Mouse (Mus musculus): ENCODE data around the gene Abca3. TPM values are rescaled to one million over a fixed set of nuclear protein-coding genes. Genes with fewer than 3 reads are reported as not detected.
"Not testable (repeated sequence)": the region's sequence is repeated elsewhere in the genome, so short reads cannot be mapped to it uniquely, and the experiment has no call there.

Abca3 gene
- total RNA-seq, 1 experiment: 11.5 TPM

DNA sequence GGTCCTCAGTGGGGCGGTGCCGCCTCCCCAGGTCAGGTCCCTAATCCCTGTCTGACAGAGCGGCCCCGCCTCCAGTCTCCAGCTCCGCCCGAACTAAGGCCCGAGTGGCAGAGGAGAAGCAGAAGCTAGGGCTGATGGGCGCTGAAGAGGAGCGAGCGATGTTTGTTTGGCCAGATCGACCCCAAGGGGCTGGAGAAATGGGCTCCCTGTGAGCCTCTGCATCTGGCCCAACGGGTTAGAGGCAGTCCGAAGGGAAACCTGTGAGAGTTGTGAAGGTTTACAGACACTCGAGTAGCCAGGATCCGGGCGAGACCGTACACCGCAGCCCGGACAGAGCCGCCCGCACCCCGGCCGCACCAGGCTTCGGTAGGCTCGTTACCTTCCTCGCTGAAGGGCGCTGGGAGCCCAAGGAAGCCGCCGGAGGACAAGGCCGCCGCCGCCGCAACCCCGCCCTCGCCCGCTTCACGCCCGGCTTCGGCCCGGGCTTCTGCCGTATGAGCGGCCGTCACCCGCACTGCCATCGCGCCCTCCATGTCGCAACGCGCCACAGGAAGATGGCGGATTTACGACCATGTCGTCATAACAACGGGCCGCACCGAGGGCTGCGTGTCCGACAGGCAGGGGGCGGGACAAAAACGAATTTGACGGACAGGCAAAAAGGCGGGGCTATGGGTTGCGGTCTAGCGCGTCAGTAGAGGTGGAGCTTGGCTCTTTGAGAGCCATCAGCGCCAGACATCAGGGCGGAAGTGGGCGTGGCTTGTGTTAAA lies 103.2 kb downstream of the Abca3 start:
- H3K36me3 ChIP-seq (ENCODE audit: control insufficient read depth, insufficient read depth, low read length, poor library complexity, severe bottlenecking): peaks cover 2% of the 10 kb centered on the region; the same call in 1 of the 2 replicates
- peak overlapping the region; percentile 91 for H3K9ac ChIP-seq (ENCODE audit: insufficient read depth, low read depth, low read length, poor library complexity, severe bottlenecking)
- peak overlapping the region; percentile 61 for H3K27ac ChIP-seq (ENCODE audit: insufficient read depth, low read depth, low read length, poor library complexity, severe bottlenecking)
- H3K4me1 ChIP-seq (ENCODE audit: control insufficient read depth in 2 of 2, insufficient read depth in 2 of 2, low read length in 2 of 2, poor library complexity in 1 of 2): 0 out of 4 replicates have a peak, but pooled peaks cover 0 to 2% of the 10 kb centered on the region in 2 experiments
- peak; percentile 99 for DNase-seq (ENCODE audit: low read depth, low spot score)
- in situ Hi-C loops (cut with MboI; ENCODE audit: low sequenced_read_pairs in 2 of 2, unreplicated experiment in 2 of 2): no loop called here
- TF ChIP-seq HCFC1 (IDR thresholded peaks at IDR 0.05; ENCODE audit: borderline replicate concordance, insufficient read depth, low read length) (peak; percentile 1; the same call in 1 of the 2 replicates), ZC3H11A (IDR thresholded peaks at IDR 0.05; ENCODE audit: borderline replicate concordance, low read depth, low read length) (no peak)
- H3K4me3 ChIP-seq (ENCODE audit: insufficient read depth in 1 of 2, low read depth in 1 of 2, low read length in 2 of 2, poor library complexity in 1 of 2, severe bottlenecking in 1 of 2): peak overlapping the region; percentile 85
- H3K9me3 ChIP-seq (ENCODE audit: control insufficient read depth, insufficient read depth, low read depth, low read length): no peaks in the 10 kb centered on the region

- not testable (repeated sequence) for H3K27ac ChIP-seq (ENCODE audit: insufficient read depth, low read depth, low read length, poor library complexity, severe bottlenecking)
- peak overlapping the region; percentile 25; the same call in 1 of the 2 replicates for H3K9ac ChIP-seq (ENCODE audit: insufficient read depth, low read depth, low read length, poor library complexity, severe bottlenecking)
These were observed 103.9 kb downstream of the Abca3 start for GRCm38 (mm10) chr17:24455523-24456206.

More at GRCm38 (mm10) chr17:24455523-24456206, 103.9 kb downstream of the Abca3 start:
- DNase-seq (ENCODE audit: low read depth, low spot score); H3K4me1 ChIP-seq (ENCODE audit: control insufficient read depth in 2 of 2, insufficient read depth in 2 of 2, low read length in 2 of 2, poor library complexity in 1 of 2); H3K9me3 ChIP-seq (ENCODE audit: control insufficient read depth, insufficient read depth, low read depth, low read length); H3K36me3 ChIP-seq (ENCODE audit: control insufficient read depth, insufficient read depth, low read length, poor library complexity, severe bottlenecking); in situ Hi-C loops (cut with MboI; ENCODE audit: low sequenced_read_pairs in 2 of 2, unreplicated experiment in 2 of 2): not testable (repeated sequence)
- H3K4me3 ChIP-seq (ENCODE audit: insufficient read depth in 1 of 2, low read depth in 1 of 2, low read length in 2 of 2, poor library complexity in 1 of 2, severe bottlenecking in 1 of 2): peak overlapping the region; percentile 3 to 12; a peak in 2 of 4 replicates

Other genes starting within 250 kb of the Abca3 start
- 25.6 and 26.7 TPM in 2 replicates for gene Pdpk1, start 201.0 kb upstream of the Abca3 start, total RNA-seq (2012; rRNA removed)
- gene Amdhd2, start 188.2 kb upstream of the Abca3 start, total RNA-seq (2012; rRNA removed): 28.5 and 35.3 TPM in 2 replicates
- 129 and 159 TPM in 2 replicates for gene Atp6v0c, start 182.2 kb upstream of the Abca3 start, total RNA-seq (2012; rRNA removed)
- gene Tbc1d24, start 146.4 kb upstream of the Abca3 start, total RNA-seq (2012; rRNA removed): 14.1 and 20.4 TPM in 2 replicates
- 2.7 and 4.1 TPM in 2 replicates for gene Ntn3, start 142.4 kb upstream of the Abca3 start, total RNA-seq (2012; rRNA removed)
- 31.3 and 35.8 TPM in 2 replicates for gene Tedc2, start 131.1 kb upstream of the Abca3 start, total RNA-seq (2012; rRNA removed)
- 143 and 239 TPM in 2 replicates for gene Ccnf, start 100.5 kb upstream of the Abca3 start, total RNA-seq (2012; rRNA removed)
- not detected in 2 replicates for gene Abca17, start 882 bp upstream of the Abca3 start, total RNA-seq (2012; rRNA removed)
- gene Rnps1, start 62.6 kb downstream of the Abca3 start, total RNA-seq (2012; rRNA removed): 107 and 138 TPM in 2 replicates
- gene Eci1, start 74.7 kb downstream of the Abca3 start, total RNA-seq (2012; rRNA removed): 38.0 and 42.9 TPM in 2 replicates
- gene Dnase1l2, start 91.2 kb downstream of the Abca3 start, total RNA-seq (2012; rRNA removed): 1.2 and 1.8 TPM in 2 replicates
- 23.4 and 38.2 TPM in 2 replicates for gene E4f1, start 118.4 kb downstream of the Abca3 start, total RNA-seq (2012; rRNA removed)
- gene Pgp, start 118.4 kb downstream of the Abca3 start, total RNA-seq (2012; rRNA removed): 12.8 and 16.6 TPM in 2 replicates
- gene Bricd5, start 121.9 kb downstream of the Abca3 start, total RNA-seq (2012; rRNA removed): 1.2 and 1.4 TPM in 2 replicates
- gene Mlst8, start 127.1 kb downstream of the Abca3 start, total RNA-seq (2012; rRNA removed): 24.2 and 32.8 TPM in 2 replicates
- gene Caskin1, start 136.7 kb downstream of the Abca3 start, total RNA-seq (2012; rRNA removed): 1.8 and 2.0 TPM in 2 replicates
- 149 and 228 TPM in 2 replicates for gene Traf7, start 176.0 kb downstream of the Abca3 start, total RNA-seq (2012; rRNA removed)
- 2.8 and 7.4 TPM in 2 replicates for gene Rab26, start 182.3 kb downstream of the Abca3 start, total RNA-seq (2012; rRNA removed)
- 27.8 and 35.9 TPM in 2 replicates for gene Pkd1, start 197.9 kb downstream of the Abca3 start, total RNA-seq (2012; rRNA removed)

Measured in ES-E14 (cell line).